Mouse (Mus musculus): ENCODE data around the gene Minpp1. TPM values are rescaled to one million over a fixed set of nuclear protein-coding genes. Genes with fewer than 3 reads are reported as not detected.

The Minpp1 gene
- polyA plus RNA-seq, 1 experiment from 2014 or later = 64.4 TPM

DNA sequence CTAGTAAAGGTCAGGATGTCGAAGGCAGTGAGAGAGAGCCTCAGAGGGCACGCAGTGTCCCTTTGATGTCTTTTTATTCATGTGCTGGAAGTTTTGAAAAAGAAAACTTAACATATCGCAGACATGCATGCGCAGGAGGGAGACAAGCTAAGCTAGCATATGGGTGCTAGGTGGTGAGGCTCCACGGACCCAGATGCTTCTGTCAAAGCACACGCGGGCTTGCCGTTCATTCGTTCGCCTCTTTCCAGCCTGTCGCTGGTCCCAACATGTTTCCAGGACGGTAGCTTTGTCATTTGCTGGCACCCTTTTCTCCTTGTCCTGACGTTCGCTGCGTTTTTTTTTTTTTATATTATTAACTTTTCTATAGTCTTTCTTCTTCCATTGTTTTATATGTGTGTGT lies 62.6 kb downstream of the Minpp1 start:
- Histone ChIP-seq H3K27ac (ENCODE audit: low read length) (no peak overlapping the region), H3K4me2 (ENCODE audit: low read length) (no peak overlapping the region), H3K9me3 (replicated peaks; ENCODE audit: control insufficient read depth, low read length, poor library complexity, severe bottlenecking) (no peaks in the 10 kb centered on the region), H3K4me3 (ENCODE audit: low read depth, low read length) (no peak overlapping the region), H3K27me3 (ENCODE audit: control insufficient read depth, insufficient read depth, low read depth, low read length) (no peaks in the 10 kb centered on the region), H3K4me1 (ENCODE audit: control insufficient read depth, insufficient read depth, low read length) (no peaks in the 10 kb centered on the region), H3K36me3 (ENCODE audit: control insufficient read depth, insufficient read depth, low read length) (no peaks in the 10 kb centered on the region), H3K9ac (ENCODE audit: low read depth, low read length) (no peak overlapping the region)
- 89% methylated on average over 15 of the region's 15 CpGs for WGBS
- ATAC-seq = no peak

DNA sequence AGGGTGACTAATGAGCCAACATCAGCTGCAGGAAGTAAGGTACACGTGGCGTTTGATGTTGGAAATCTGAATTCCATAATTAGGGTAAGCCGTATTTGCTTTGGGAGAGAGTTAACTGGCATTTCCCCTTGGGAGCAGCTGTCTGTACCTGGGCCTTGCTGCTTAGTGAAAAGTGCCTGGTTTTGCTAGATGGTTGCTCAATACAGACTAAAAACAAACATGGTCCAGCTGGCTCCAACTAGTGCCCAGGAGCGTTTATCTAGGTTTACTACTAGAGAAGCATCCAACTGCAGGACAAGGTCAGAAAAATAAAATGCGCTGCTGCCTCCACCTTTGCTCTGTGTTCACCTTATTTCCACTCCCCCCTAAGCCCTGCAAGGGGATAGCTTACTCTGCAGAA lies 64.9 kb downstream of the Minpp1 start:
- no peaks in the 10 kb centered on the region for H3K27me3 ChIP-seq (ENCODE audit: control insufficient read depth, insufficient read depth, low read depth, low read length)
- H3K4me3 ChIP-seq (ENCODE audit: low read depth, low read length) = no peak overlapping the region
- no peaks in the 10 kb centered on the region for H3K4me1 ChIP-seq (ENCODE audit: control insufficient read depth, insufficient read depth, low read length)
- H3K36me3 ChIP-seq (ENCODE audit: control insufficient read depth, insufficient read depth, low read length) = no peaks in the 10 kb centered on the region
- no peak overlapping the region for H3K9ac ChIP-seq (ENCODE audit: low read depth, low read length)
- no peak for ATAC-seq
- WGBS = 68% methylated on average over 5 of the region's 5 CpGs
- no peaks in the 10 kb centered on the region for H3K9me3 ChIP-seq (replicated peaks; ENCODE audit: control insufficient read depth, low read length, poor library complexity, severe bottlenecking)
- H3K4me2 ChIP-seq (ENCODE audit: low read length) = no peak overlapping the region
- H3K27ac ChIP-seq (ENCODE audit: low read length) = no peak overlapping the region

DNA sequence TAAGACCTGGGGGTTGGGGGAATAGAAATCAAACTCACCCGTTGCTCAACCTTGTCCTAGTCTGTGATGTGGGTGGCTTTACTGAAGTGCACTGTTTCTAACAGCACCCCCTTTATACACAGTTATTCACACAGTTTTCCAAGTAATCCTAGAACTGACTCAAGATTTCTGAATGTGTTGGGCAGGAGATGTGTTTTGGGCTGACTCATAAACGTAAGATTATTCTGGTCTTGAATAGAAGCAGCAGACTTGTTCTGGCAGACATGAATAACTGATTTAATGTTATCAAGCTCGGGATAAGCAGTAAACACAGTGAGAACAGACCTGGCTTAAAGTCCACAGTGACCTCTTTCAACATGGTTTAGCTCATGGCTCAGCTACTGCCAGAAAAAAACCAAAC lies 65.9 kb downstream of the Minpp1 start:
- WGBS = 64% methylated on average over 3 of the region's 3 CpGs

DNA sequence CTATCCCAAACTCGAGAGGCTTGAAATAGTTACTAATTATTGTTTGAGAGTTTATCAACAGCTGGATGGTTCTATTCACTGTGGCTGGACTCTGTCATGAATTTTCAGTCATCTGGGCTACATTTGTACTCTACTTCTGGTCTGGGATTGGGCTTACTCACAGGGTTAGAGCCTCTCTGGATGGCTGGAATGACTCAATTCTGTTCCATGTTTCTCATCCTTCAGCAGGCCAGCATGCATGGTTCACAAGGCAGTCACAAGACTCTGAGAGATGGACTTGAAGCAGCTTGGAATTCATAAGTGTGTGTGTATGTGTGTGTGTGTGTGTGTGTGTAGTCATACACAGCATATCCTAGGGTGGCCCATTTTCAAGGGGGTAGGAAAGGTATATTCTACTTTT lies 66.5 kb downstream of the Minpp1 start:
- no peaks in the 10 kb centered on the region for H3K9me3 ChIP-seq (replicated peaks; ENCODE audit: control insufficient read depth, low read length, poor library complexity, severe bottlenecking)
- no peak overlapping the region for H3K9ac ChIP-seq (ENCODE audit: low read depth, low read length)
- 62% methylated on average over 1 of the region's 1 CpGs for WGBS
- H3K36me3 ChIP-seq (ENCODE audit: control insufficient read depth, insufficient read depth, low read length) = no peaks in the 10 kb centered on the region
- ATAC-seq = no peak
- no peaks in the 10 kb centered on the region for H3K27me3 ChIP-seq (ENCODE audit: control insufficient read depth, insufficient read depth, low read depth, low read length)
- H3K4me2 ChIP-seq (ENCODE audit: low read length) = no peak overlapping the region
- H3K27ac ChIP-seq (ENCODE audit: low read length) = no peak overlapping the region
- H3K4me1 ChIP-seq (ENCODE audit: control insufficient read depth, insufficient read depth, low read length) = no peaks in the 10 kb centered on the region
- H3K4me3 ChIP-seq (ENCODE audit: low read depth, low read length) = no peak overlapping the region

More for the DNA sequence above, 65.9 kb downstream of the Minpp1 start:
- Histone ChIP-seq H3K4me2 (ENCODE audit: low read length) (no peak overlapping the region), H3K27ac (ENCODE audit: low read length) (no peak overlapping the region), H3K4me1 (ENCODE audit: control insufficient read depth, insufficient read depth, low read length) (no peaks in the 10 kb centered on the region), H3K9me3 (replicated peaks; ENCODE audit: control insufficient read depth, low read length, poor library complexity, severe bottlenecking) (no peaks in the 10 kb centered on the region), H3K4me3 (ENCODE audit: low read depth, low read length) (no peak overlapping the region), H3K27me3 (ENCODE audit: control insufficient read depth, insufficient read depth, low read depth, low read length) (no peaks in the 10 kb centered on the region), H3K9ac (ENCODE audit: low read depth, low read length) (no peak overlapping the region), H3K36me3 (ENCODE audit: control insufficient read depth, insufficient read depth, low read length) (no peaks in the 10 kb centered on the region)
- no peak for ATAC-seq

DNA sequence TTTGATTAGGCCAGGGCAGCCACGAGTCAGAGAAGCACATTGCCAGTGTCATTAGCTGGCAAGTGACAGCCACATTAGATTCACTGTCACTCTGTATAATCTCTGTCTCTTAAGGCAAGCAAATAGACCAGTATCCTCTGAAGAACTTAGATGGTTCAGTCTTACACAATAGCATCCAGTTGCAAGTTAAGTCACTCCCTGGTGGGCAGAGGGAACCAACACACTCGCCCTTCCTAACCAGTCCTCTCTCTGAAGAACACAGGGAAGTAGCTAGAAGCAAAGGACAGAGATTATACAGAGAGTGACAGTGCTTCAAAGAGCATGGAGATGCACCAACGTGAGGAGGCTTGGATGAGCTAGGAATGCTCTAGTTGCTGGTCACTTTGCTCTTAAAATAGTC lies 67.7 kb downstream of the Minpp1 start:
- Histone ChIP-seq H3K36me3 (ENCODE audit: control insufficient read depth, insufficient read depth, low read length) (no peaks in the 10 kb centered on the region), H3K9me3 (replicated peaks; ENCODE audit: control insufficient read depth, low read length, poor library complexity, severe bottlenecking) (no peaks in the 10 kb centered on the region), H3K4me3 (ENCODE audit: low read depth, low read length) (no peak overlapping the region), H3K27ac (ENCODE audit: low read length) (no peak overlapping the region), H3K27me3 (ENCODE audit: control insufficient read depth, insufficient read depth, low read depth, low read length) (no peaks in the 10 kb centered on the region), H3K4me2 (ENCODE audit: low read length) (no peak overlapping the region), H3K9ac (ENCODE audit: low read depth, low read length) (no peak overlapping the region), H3K4me1 (ENCODE audit: control insufficient read depth, insufficient read depth, low read length) (no peaks in the 10 kb centered on the region)
- no peak for ATAC-seq
- 80% methylated on average over 3 of the region's 3 CpGs for WGBS

DNA sequence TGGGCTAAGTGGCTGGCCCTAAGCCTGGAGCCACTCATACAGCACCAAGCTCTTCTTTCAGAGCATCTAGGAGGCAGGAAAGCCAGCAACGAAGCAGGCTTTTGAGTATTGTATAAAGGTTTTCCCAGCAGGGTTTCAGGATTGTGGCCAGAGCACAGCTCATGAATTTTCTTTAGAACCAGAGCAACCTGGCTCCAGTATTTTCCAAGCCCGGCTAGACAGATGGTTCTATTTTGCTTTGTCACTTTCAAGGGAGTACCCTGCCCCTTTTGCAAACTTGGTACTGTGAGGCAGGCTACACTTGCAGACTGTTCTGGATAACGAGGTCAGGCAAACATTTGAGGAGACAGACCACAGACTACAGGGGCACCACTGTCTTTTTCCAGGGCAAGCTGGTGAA lies 69.7 kb downstream of the Minpp1 start:
- H3K4me2 ChIP-seq (ENCODE audit: low read length) = no peak overlapping the region
- no peak overlapping the region for H3K4me3 ChIP-seq (ENCODE audit: low read depth, low read length)
- no peak overlapping the region for H3K9ac ChIP-seq (ENCODE audit: low read depth, low read length)
- no peaks in the 10 kb centered on the region for H3K27me3 ChIP-seq (ENCODE audit: control insufficient read depth, insufficient read depth, low read depth, low read length)
- no peak overlapping the region for H3K27ac ChIP-seq (ENCODE audit: low read length)
- 14% methylated on average over 3 of the region's 3 CpGs for WGBS
- ATAC-seq = peak; percentile 70
- H3K9me3 ChIP-seq (replicated peaks; ENCODE audit: control insufficient read depth, low read length, poor library complexity, severe bottlenecking) = no peaks in the 10 kb centered on the region
- no peaks in the 10 kb centered on the region for H3K36me3 ChIP-seq (ENCODE audit: control insufficient read depth, insufficient read depth, low read length)
- no peaks in the 10 kb centered on the region for H3K4me1 ChIP-seq (ENCODE audit: control insufficient read depth, insufficient read depth, low read length)

Other genes with a start within 250 kb of the Minpp1 start
- gene Sgms1, start 96.1 kb upstream of the Minpp1 start, polyA plus RNA-seq (2015; fragmentation: Nextera tagmentation; extraction: Ambion mirVana) = 20.2 and 21.5 TPM in 2 replicates
- gene Rpl9-ps6, start 19.2 kb upstream of the Minpp1 start, polyA plus RNA-seq (2015; fragmentation: Nextera tagmentation; extraction: Ambion mirVana) = 44.7 and 48.2 TPM in 2 replicates
- gene Papss2, start 110.0 kb downstream of the Minpp1 start, polyA plus RNA-seq (2015; fragmentation: Nextera tagmentation; extraction: Ambion mirVana) = 0.67 and 1.0 TPM in 2 replicates

Measured in midbrain, embryonic 16.5 days (tissue).